Mouse (Mus musculus) ES-Bruce4 (cell line): Measurements from ENCODE around the gene Hdgf.

Source experiments
- CTCF ChIP-seq: IDR thresholded peaks from one replicate; pipeline ENCODE4 v1.8.1; 2011; ENCODE audit warnings: low read depth, low read length
- EP300 ChIP-seq: IDR thresholded peaks from 2 replicates; pipeline ENCODE4 v1.6.1; 2011; ENCODE audit warnings: low read depth, low read length; ENCODE audit not compliant: insufficient read depth

GRCm38 (mm10) chr3:87905880-87906485 is at the start of gene Hdgf:
- TF ChIP-seq CTCF (no peak), EP300 (no peak)
